Mouse (Mus musculus) CH12.LX (cell line): ENCODE measurements at regions not wholly inside any gene's neighbourhood (a gene's known extent, or its start where the extent isn't known, plus 50 kb on each side); places are given as distances from the start of the nearest gene placed in this dataset.
A peak's percentile ranks its signal among the peaks of the same experiment; 100 is the strongest.

ENCODE experiments used
- DNase-seq: peaks from one replicate; pipeline ENCODE4 v3.0.0-alpha.2; 2013; ENCODE audit errors: extremely low read depth
- H3K27ac ChIP-seq: 2 replicates; pipeline ENCODE4 v1.5.1; 2012; ENCODE audit warnings: low read depth, mild to moderate bottlenecking, control low read depth, moderate library complexity; ENCODE audit not compliant: insufficient read depth
- H3K27me3 ChIP-seq: replicated peaks from 2 replicates; pipeline ENCODE3; 2012; ENCODE audit warnings: inconsistent platforms
- H3K36me3 ChIP-seq, 2 experiments: replicated peaks in 1 of 2; 2 replicates each; pipeline versions ENCODE3 to v1.6.1; 2012; ENCODE audit warnings: inconsistent platforms in 1 of 2, low read length in 1 of 2, mild to moderate bottlenecking in 1 of 2, mixed read lengths in 1 of 2, moderate library complexity in 1 of 2; ENCODE audit not compliant: control insufficient read depth in 1 of 2, insufficient read depth in 1 of 2
- H3K4me1 ChIP-seq, 2 experiments: 2 replicates each; pipeline ENCODE4 v1.6.1; 2012; ENCODE audit warnings: inconsistent platforms in 1 of 2, moderate library complexity in 1 of 2; ENCODE audit not compliant: insufficient read depth in 2 of 2, control insufficient read depth in 1 of 2
- H3K4me2 ChIP-seq: 2 replicates; pipeline ENCODE4 v1.6.1; 2012; ENCODE audit warnings: low read depth, mild to moderate bottlenecking, control low read depth; ENCODE audit not compliant: poor library complexity, insufficient read depth, severe bottlenecking
- H3K4me3 ChIP-seq, 3 experiments: fragments of 150-350 bp in 1 of 3; sonication (generic) in 1 of 3; replicated peaks in 1 of 3; 2 replicates each; pipeline versions ENCODE3 to v1.5.1; 2011 to 2012; ENCODE audit warnings: low read depth in 2 of 3, low read length in 2 of 3, mild to moderate bottlenecking in 2 of 3, moderate library complexity in 2 of 3, control low read depth in 1 of 3, improper control_type of control experiment in 1 of 3, inconsistent platforms in 1 of 3, mixed read lengths in 1 of 3; ENCODE audit not compliant: poor library complexity in 1 of 3
- H3K79me2 ChIP-seq: replicated peaks from 2 replicates; pipeline ENCODE4 v1.6.1; 2012; ENCODE audit warnings: mild to moderate bottlenecking, moderate library complexity; ENCODE audit not compliant: control insufficient read depth, poor library complexity, insufficient read depth, severe bottlenecking; ENCODE audit errors: extremely low read depth
- H3K9ac ChIP-seq: 2 replicates; pipeline ENCODE4 v1.6.1; 2012; ENCODE audit warnings: low read depth, mild to moderate bottlenecking, control low read depth, moderate library complexity; ENCODE audit not compliant: insufficient read depth
- H3K9me3 ChIP-seq: replicated peaks from 2 replicates; pipeline ENCODE3; 2012; ENCODE audit warnings: low read length, inconsistent platforms, mixed read lengths
- BHLHE40 ChIP-seq: IDR thresholded peaks from 2 replicates; pipeline ENCODE4 v1.6.1; 2011; ENCODE audit warnings: mild to moderate bottlenecking, low read depth, low read length, improper control_type of control experiment
- CTCF ChIP-seq, 2 experiments: IDR thresholded peaks in 1 of 2; conservative IDR thresholded peaks in 1 of 2; 2 replicates each; pipeline ENCODE4 v1.5.1; 2011 to 2012; ENCODE audit warnings: low read depth in 2 of 2, low read length in 2 of 2, improper control_type of control experiment in 1 of 2, inconsistent platforms in 1 of 2, mild to moderate bottlenecking in 1 of 2, moderate library complexity in 1 of 2
- E2F4 ChIP-seq: IDR thresholded peaks from 2 replicates; pipeline ENCODE4 v1.6.1; 2011; ENCODE audit warnings: low read depth, low read length, improper control_type of control experiment; ENCODE audit not compliant: insufficient replicate concordance
- ELF1 ChIP-seq: IDR thresholded peaks from 2 replicates; pipeline ENCODE4 v1.6.1; 2014; ENCODE audit warnings: low read depth, mild to moderate bottlenecking, inconsistent platforms, low read length, improper control_type of control experiment
- EP300 ChIP-seq: IDR thresholded peaks from 2 replicates; pipeline ENCODE4 v1.6.1; 2011; ENCODE audit warnings: low read length, improper control_type of control experiment
- ETS1 ChIP-seq: conservative IDR thresholded peaks from 2 replicates; pipeline ENCODE4 v1.6.1; 2012; ENCODE audit warnings: low read depth, mild to moderate bottlenecking, inconsistent platforms, low read length, improper control_type of control experiment, moderate library complexity
- GABPA ChIP-seq: IDR thresholded peaks from 2 replicates; pipeline ENCODE4 v1.6.1; 2012; ENCODE audit warnings: low read depth, low read length, improper control_type of control experiment, inconsistent platforms; ENCODE audit not compliant: insufficient replicate concordance
- HCFC1 ChIP-seq: IDR thresholded peaks from 2 replicates; pipeline ENCODE4 v1.6.1; 2012; ENCODE audit warnings: low read depth, mild to moderate bottlenecking, inconsistent platforms, low read length, improper control_type of control experiment
- IRF4 ChIP-seq: IDR thresholded peaks from 2 replicates; pipeline ENCODE4 v1.6.1; 2014; ENCODE audit warnings: low read depth, mild to moderate bottlenecking, inconsistent platforms, low read length, improper control_type of control experiment
- JUN ChIP-seq: IDR thresholded peaks from 2 replicates; pipeline ENCODE4 v1.6.1; 2011; ENCODE audit warnings: low read depth, mild to moderate bottlenecking, low read length, improper control_type of control experiment, moderate library complexity; ENCODE audit not compliant: insufficient read depth
- JUND ChIP-seq: conservative IDR thresholded peaks from 2 replicates; pipeline ENCODE4 v1.6.1; 2011; ENCODE audit warnings: low read depth, low read length, improper control_type of control experiment
- KAT2A ChIP-seq: IDR thresholded peaks from 2 replicates; pipeline ENCODE4 v1.6.1; 2012; ENCODE audit warnings: low read length, improper control_type of control experiment, inconsistent platforms; ENCODE audit not compliant: insufficient replicate concordance
- MAFK ChIP-seq: IDR thresholded peaks from 2 replicates; pipeline ENCODE4 v1.6.1; 2011; ENCODE audit warnings: low read length, improper control_type of control experiment; ENCODE audit not compliant: insufficient replicate concordance
- MAZ ChIP-seq: IDR thresholded peaks from 2 replicates; pipeline ENCODE4 v1.6.1; 2012; ENCODE audit warnings: low read depth, mild to moderate bottlenecking, inconsistent platforms, low read length, improper control_type of control experiment, moderate library complexity
- NELFE ChIP-seq: IDR thresholded peaks from 2 replicates; pipeline ENCODE4 v1.6.1; 2011; ENCODE audit warnings: low read depth, low read length, improper control_type of control experiment
- PAX5 ChIP-seq: IDR thresholded peaks from 2 replicates; pipeline ENCODE4 v1.6.1; 2012; ENCODE audit warnings: low read length, inconsistent platforms, mixed read lengths
- POLR2A ChIP-seq: IDR thresholded peaks from 2 replicates; pipeline ENCODE4 v1.6.1; 2011; ENCODE audit warnings: low read depth, mild to moderate bottlenecking, improper control_type of control experiment, low read length
- POLR2AphosphoS2 ChIP-seq: IDR thresholded peaks from 2 replicates; pipeline ENCODE4 v1.6.1; 2011; ENCODE audit warnings: low read depth, low read length, improper control_type of control experiment
- RAD21 ChIP-seq: IDR thresholded peaks from 2 replicates; pipeline ENCODE4 v1.6.1; 2011; ENCODE audit warnings: low read depth, mild to moderate bottlenecking, low read length, improper control_type of control experiment, moderate library complexity
- RCOR1 ChIP-seq: conservative IDR thresholded peaks from 2 replicates; pipeline ENCODE4 v1.6.1; 2012; ENCODE audit warnings: low read depth, mild to moderate bottlenecking, inconsistent platforms, low read length, improper control_type of control experiment
- SIN3A ChIP-seq: IDR thresholded peaks from 2 replicates; pipeline ENCODE4 v1.6.1; 2012; ENCODE audit warnings: low read length, improper control_type of control experiment, inconsistent platforms
- TCF12 ChIP-seq: IDR thresholded peaks from 2 replicates; pipeline ENCODE4 v1.6.1; 2014; ENCODE audit warnings: low read depth, mild to moderate bottlenecking, inconsistent platforms, low read length, improper control_type of control experiment
- USF1 ChIP-seq: IDR thresholded peaks from 2 replicates; pipeline ENCODE4 v1.6.1; 2014; ENCODE audit warnings: low read depth, mild to moderate bottlenecking, inconsistent platforms, low read length, improper control_type of control experiment
- USF2 ChIP-seq: conservative IDR thresholded peaks from 2 replicates; pipeline ENCODE4 v1.6.1; 2011; ENCODE audit warnings: low read depth, low read length, improper control_type of control experiment
- ZC3H11A ChIP-seq: IDR thresholded peaks from 2 replicates; pipeline ENCODE4 v1.6.1; 2012; ENCODE audit warnings: low read depth, mild to moderate bottlenecking, inconsistent platforms, low read length, improper control_type of control experiment
- dilution Hi-C: fragments of 300-500 bp; cut with MboI; formaldehyde crosslinking; loops from 2 replicates; pipeline ENCODE4 v1.14.3; 2020; ENCODE audit warnings: low sequenced_read_pairs; ENCODE audit not compliant: extremely low pct_unique_long_range_greater_than_20kb, extremely low pct_ligation_motif_present
- in situ Hi-C: fragments of 300-500 bp; cut with MboI; formaldehyde crosslinking; loops from 3 replicates; pipeline ENCODE4 v1.14.3; 2019; ENCODE audit warnings: low sequenced_read_pairs, low pct_ligation_motif_present, low pct_unique_long_range_greater_than_20kb, mixed read lengths

- Histone ChIP-seq H3K9ac (no peak overlapping the region), H3K27ac (no peak overlapping the region), H3K4me1 (no peaks in the 10 kb centered on the region), H3K27me3 (no peaks in the 10 kb centered on the region), H3K36me3 (no peaks in the 10 kb centered on the region), H3K9me3 (peaks cover 6% of the 10 kb centered on the region), H3K4me2 (no peak overlapping the region), H3K4me3 (no peak overlapping the region), H3K79me2 (no peaks in the 10 kb centered on the region)
- dilution Hi-C loops: no loop called here
- no peak for DNase-seq
- TF ChIP-seq TCF12 (no peak), EP300 (no peak), BHLHE40 (no peak), SIN3A (no peak), MAFK (no peak), USF2 (no peak), POLR2AphosphoS2 (no peak), CTCF (conservative IDR thresholded peaks at IDR 0.05 in 1 of 2, IDR thresholded peaks at IDR 0.05 in 1 of 2; ENCODE audit: low read depth in 2 of 2, low read length in 2 of 2) (no peak), ETS1 (no peak), RAD21 (no peak), E2F4 (no peak), KAT2A (no peak)
- in situ Hi-C loops: no loop called here
Observed at GRCm38 (mm10) chr1:48866926-48867325, 1974.3 kb upstream of the Slc39a10 start.

- in situ Hi-C loops: no loop called here
- Histone ChIP-seq H3K27ac (no peak overlapping the region), H3K4me2 (no peak overlapping the region), H3K9ac (no peak overlapping the region), H3K79me2 (no peaks in the 10 kb centered on the region), H3K36me3 (no peaks in the 10 kb centered on the region), H3K4me3 (no peak overlapping the region), H3K9me3 (peaks cover 11% of the 10 kb centered on the region), H3K4me1 (no peaks in the 10 kb centered on the region), H3K27me3 (no peaks in the 10 kb centered on the region)
- peak; percentile 42 for DNase-seq
- TF ChIP-seq ELF1 (no peak), RCOR1 (no peak), ZC3H11A (no peak), POLR2AphosphoS2 (no peak), ETS1 (no peak), USF1 (no peak), MAZ (no peak), POLR2A (no peak), GABPA (no peak), JUN (no peak), IRF4 (no peak), PAX5 (no peak), SIN3A (no peak), TCF12 (no peak), USF2 (no peak), NELFE (no peak), HCFC1 (no peak), CTCF (conservative IDR thresholded peaks at IDR 0.05 in 1 of 2, IDR thresholded peaks at IDR 0.05 in 1 of 2; ENCODE audit: low read depth in 2 of 2, low read length in 2 of 2) (no peak), JUND (no peak)
- dilution Hi-C loops: no loop called here
Observed at GRCm38 (mm10) chr1:48881373-48881772, 1988.7 kb upstream of the Slc39a10 start.
